Mouse (Mus musculus) forebrain, embryonic 14.5 days (tissue): ENCODE measurements at regions not wholly inside any gene's neighbourhood (a gene's known extent, or its start where the extent isn't known, plus 50 kb on each side); places are given as distances from the start of the nearest gene placed in this dataset.

Source experiments
- ATAC-seq: fragments of 200-750 bp; cut with Nextera tagmentation; 2 replicates; pipeline ENCODE4 v1.8.0; 2017; ENCODE audit warnings: mild to moderate bottlenecking, moderate library complexity
- DNase-seq: peaks from one replicate; pipeline ENCODE4 v3.0.0-alpha.2; 2015; ENCODE audit warnings: low spot score
- H3K27ac ChIP-seq: fragments of 300-500 bp; sonication (generic); 2 replicates; pipeline ENCODE4 v1.5.1; 2014; ENCODE audit warnings: low read depth, mild to moderate bottlenecking, control low read depth, low read length, moderate library complexity
- H3K27me3 ChIP-seq: fragments of 300-500 bp; sonication (generic); replicated peaks from 2 replicates; pipeline ENCODE4 v1.6.1; 2014; ENCODE audit warnings: low read length, control low read depth, mixed read lengths; ENCODE audit not compliant: control insufficient read depth, insufficient read depth
- H3K36me3 ChIP-seq: fragments of 300-500 bp; sonication (generic); 2 replicates; pipeline ENCODE4 v1.6.1; 2014; ENCODE audit warnings: low read length, control low read depth; ENCODE audit not compliant: control insufficient read depth, insufficient read depth
- H3K4me1 ChIP-seq: fragments of 300-500 bp; sonication (generic); 2 replicates; pipeline ENCODE4 v1.6.1; 2014; ENCODE audit warnings: antibody characterized with exemption, low read length, control low read depth; ENCODE audit not compliant: control insufficient read depth, insufficient read depth
- H3K4me2 ChIP-seq: fragments of 300-500 bp; sonication (generic); 2 replicates; pipeline ENCODE4 v1.6.1; 2014; ENCODE audit warnings: mild to moderate bottlenecking, control low read depth, low read length
- H3K4me3 ChIP-seq: fragments of 300-500 bp; sonication (generic); 2 replicates; pipeline ENCODE4 v1.5.1; 2014; ENCODE audit warnings: low read depth, low read length, control low read depth
- H3K9ac ChIP-seq: fragments of 300-500 bp; sonication (generic); 2 replicates; pipeline ENCODE4 v1.6.1; 2014; ENCODE audit warnings: mild to moderate bottlenecking, low read length, control low read depth, moderate library complexity
- H3K9me3 ChIP-seq: fragments of 300-500 bp; sonication (generic); replicated peaks from 2 replicates; pipeline ENCODE4 v1.6.1; 2016; ENCODE audit warnings: low read length, control low read depth, mixed read lengths; ENCODE audit not compliant: control insufficient read depth
- WGBS: fragments of 180-500 bp; shearing (Covaris S2); extraction: QIAGEN DNeasy Blood & Tissue Kit; methylation state at CpG from one replicate; pipeline ENCODE4 v1.1.7; 2014; 5-methylcytosine and 5-hydroxymethylcytosine counted together

DNA sequence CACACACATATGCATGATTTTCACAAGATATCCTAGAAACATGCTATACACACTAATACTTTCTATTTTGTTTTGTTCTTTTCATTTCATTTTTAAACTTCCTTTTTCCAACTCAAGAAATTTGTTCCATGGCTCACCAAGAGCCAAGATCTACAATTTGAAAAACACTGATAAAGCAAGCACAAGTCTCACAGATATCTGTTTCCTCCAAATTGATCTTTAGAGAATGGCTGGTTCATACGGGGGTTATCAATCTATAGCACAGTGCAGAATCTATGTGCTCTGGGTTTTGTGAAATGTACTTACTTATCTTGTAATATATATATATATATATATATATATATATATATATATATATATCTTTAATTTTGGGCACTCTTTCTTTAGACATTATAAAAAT is 251.6 kb downstream of the Qdpr start:
- Histone ChIP-seq H3K4me3 (no peak overlapping the region), H3K4me1 (no peaks in the 10 kb centered on the region), H3K36me3 (no peaks in the 10 kb centered on the region), H3K9me3 (no peaks in the 10 kb centered on the region), H3K27ac (no peak overlapping the region), H3K9ac (no peak overlapping the region), H3K4me2 (no peak overlapping the region), H3K27me3 (no peaks in the 10 kb centered on the region)
- DNase-seq (no peak), ATAC-seq (no peak)
- WGBS: 90% methylated on average over 1 of the region's 1 CpGs

DNA sequence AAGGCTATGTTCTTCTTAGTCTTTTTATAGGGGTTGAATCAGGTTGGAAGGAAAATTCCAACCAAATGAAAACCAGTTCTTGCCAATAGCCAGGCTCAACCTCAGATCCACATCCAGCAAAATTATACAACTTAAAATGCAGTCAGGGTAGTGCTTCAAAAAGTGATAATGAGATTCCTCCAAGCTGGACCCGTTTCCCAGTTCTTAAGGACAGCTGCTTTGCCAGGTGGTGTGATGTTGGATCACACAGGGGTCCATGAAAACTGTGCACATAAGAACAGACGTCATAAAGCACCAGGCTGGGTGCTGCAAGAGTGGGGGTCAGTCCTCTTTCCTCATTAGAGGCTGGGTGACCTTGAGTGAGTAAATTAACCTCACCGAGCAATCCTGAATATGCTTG is 253.9 kb downstream of the Qdpr start:
- peak; percentile 89 for ATAC-seq
- Histone ChIP-seq H3K27ac (no peak overlapping the region), H3K4me3 (no peak overlapping the region), H3K27me3 (no peaks in the 10 kb centered on the region), H3K9me3 (no peaks in the 10 kb centered on the region), H3K9ac (no peak overlapping the region), H3K4me2 (no peak overlapping the region), H3K36me3 (no peaks in the 10 kb centered on the region), H3K4me1 (no peaks in the 10 kb centered on the region)
- DNase-seq: peak; percentile 82
- WGBS: 36% methylated on average over 3 of the region's 3 CpGs

DNA sequence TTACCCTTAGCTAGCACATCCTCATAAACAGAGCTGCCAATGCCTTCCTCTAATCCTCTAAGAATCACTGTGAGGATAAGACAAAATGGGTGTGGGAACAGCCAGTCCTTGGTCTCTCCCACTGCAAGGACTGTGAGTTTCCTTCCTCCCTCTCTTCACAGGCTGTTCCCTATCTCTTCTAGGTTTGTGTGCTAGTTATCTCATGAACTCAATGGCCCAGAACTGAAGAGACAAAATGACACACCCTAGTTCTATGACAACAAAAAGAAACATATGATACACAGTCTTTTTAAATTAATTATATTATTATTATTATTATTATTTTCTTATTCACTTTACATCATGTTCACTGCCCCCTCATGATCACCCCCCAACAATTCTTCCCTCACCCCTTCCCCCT is 257.7 kb downstream of the Qdpr start:
- H3K4me1 ChIP-seq: no peaks in the 10 kb centered on the region
- H3K27me3 ChIP-seq: no peaks in the 10 kb centered on the region
- no peaks in the 10 kb centered on the region for H3K36me3 ChIP-seq
- H3K27ac ChIP-seq: no peak overlapping the region
- H3K9me3 ChIP-seq: no peaks in the 10 kb centered on the region
- no peak overlapping the region for H3K4me3 ChIP-seq
- no peak overlapping the region for H3K9ac ChIP-seq
- no peak overlapping the region for H3K4me2 ChIP-seq
- ATAC-seq (no peak), DNase-seq (no peak)

DNA sequence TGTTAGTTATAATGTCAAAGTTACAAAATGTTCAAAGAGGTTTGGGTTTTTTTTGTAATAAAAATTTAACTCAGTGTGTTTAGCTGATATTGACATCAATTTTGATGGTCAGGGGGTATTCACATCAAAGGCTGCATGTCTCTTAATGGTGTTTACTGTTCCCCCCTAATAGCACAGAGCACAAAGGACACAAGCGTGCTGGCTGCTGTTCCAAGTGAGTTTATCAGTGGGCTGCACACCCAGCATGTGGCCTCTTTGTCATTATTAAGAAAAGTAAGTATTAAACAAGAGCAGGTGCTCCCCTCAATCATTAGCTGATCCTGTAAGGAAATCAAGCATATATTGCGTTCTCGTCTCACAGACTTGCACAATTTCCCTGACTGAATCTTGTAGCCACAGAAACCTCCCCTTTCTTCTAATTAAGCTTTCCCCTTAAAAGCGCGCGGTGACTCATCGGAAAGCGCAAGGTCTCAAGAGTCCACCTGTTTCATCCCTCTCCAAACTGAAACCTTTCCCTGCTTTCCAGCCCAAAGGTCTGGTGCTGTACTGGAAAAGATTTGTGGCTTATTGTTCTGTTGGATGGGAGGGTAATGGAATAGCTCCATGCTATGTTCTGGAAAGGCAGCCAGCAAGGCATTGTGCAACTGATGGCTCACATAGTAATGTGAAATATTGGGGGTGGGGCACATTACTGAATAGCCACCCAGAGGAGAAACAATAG is 276.8 kb downstream of the Qdpr start:
- Histone ChIP-seq H3K9me3 (no peaks in the 10 kb centered on the region), H3K9ac (no peak overlapping the region; the same call in 1 of the 2 replicates), H3K36me3 (no peaks in the 10 kb centered on the region), H3K27me3 (no peaks in the 10 kb centered on the region), H3K4me2 (peak overlapping the region; percentile 33; the same call in 1 of the 2 replicates), H3K4me3 (no peak overlapping the region), H3K27ac (no peak overlapping the region), H3K4me1 (peaks cover 6% of the 10 kb centered on the region; the same call in 1 of the 2 replicates)
- WGBS: 7% methylated on average over 8 of the region's 8 CpGs
- DNase-seq: peak; percentile 59
- ATAC-seq: peak; percentile 75

DNA sequence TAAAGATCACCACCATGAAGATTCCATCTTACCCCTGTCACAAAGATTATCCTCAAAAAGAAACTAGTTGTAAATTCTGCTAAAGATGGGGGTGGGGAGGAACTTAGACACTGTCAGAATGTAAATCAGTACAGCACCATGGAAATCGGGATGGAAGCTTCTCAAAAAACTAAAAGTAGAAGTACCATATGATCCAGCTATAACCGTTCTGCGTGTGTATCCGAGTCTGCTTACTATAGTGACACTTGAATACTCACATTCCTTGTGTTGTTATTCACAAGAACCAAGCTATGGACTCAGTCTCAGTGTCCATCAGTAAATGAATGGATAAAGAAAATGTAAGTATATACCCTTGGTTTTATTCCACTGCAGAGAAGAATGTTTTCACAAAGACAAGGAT is 290.8 kb downstream of the Qdpr start:
- Histone ChIP-seq H3K9me3 (no peaks in the 10 kb centered on the region), H3K36me3 (no peaks in the 10 kb centered on the region), H3K4me2 (no peak overlapping the region), H3K9ac (no peak overlapping the region), H3K4me1 (no peaks in the 10 kb centered on the region), H3K27me3 (no peaks in the 10 kb centered on the region), H3K4me3 (no peak overlapping the region), H3K27ac (no peak overlapping the region)
- ATAC-seq (no peak), DNase-seq (no peak)
- WGBS: 90% methylated on average over 4 of the region's 4 CpGs

DNA sequence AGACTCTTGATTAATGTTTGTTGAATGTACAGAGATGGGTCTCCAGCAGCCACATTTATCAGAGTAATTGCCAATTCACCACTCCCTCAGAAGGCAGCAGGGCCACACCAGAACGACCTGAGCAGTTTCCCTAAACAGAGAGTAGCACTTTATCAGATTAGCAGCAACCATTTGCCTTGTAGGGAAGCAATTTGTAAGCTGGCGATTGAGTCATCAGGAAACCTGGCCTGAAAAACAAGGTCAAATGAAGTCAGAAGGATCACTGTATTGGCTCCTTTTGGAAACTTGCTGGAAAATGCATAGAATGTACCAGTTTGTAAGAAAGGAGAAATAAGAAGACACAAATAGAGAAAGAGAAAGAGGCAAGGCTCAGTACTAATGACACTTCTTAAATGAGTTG is 295.1 kb downstream of the Qdpr start:
- H3K36me3 ChIP-seq: no peaks in the 10 kb centered on the region
- WGBS: 67% methylated on average over 2 of the region's 2 CpGs
- no peak overlapping the region for H3K27ac ChIP-seq
- no peaks in the 10 kb centered on the region for H3K9me3 ChIP-seq
- no peaks in the 10 kb centered on the region for H3K27me3 ChIP-seq
- H3K4me1 ChIP-seq: no peaks in the 10 kb centered on the region
- ATAC-seq: no peak
- H3K4me3 ChIP-seq: no peak overlapping the region
- DNase-seq: no peak
- H3K4me2 ChIP-seq: no peak overlapping the region
- no peak overlapping the region for H3K9ac ChIP-seq

DNA sequence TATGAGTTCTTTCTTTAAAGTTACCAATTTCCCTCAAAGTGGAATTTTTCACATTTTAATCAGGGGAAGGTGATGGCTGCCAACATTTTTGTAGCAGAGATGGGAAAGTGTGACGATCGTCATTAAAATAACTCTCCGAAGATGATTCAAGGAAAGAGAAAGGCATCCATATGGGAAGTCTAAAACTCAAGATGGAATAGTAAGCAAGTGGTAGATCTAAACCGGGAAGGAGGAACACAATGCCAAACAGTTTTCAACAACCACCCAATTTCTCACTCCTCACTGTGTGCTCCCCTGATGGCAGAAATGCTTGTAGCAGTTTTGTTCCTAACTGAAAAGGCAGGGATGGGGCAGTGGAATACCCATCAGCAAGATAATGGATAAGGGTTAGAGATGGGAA is 305.9 kb downstream of the Qdpr start:
- DNase-seq (no peak), ATAC-seq (no peak)
- Histone ChIP-seq H3K4me2 (no peak overlapping the region), H3K4me1 (no peaks in the 10 kb centered on the region), H3K27me3 (no peaks in the 10 kb centered on the region), H3K36me3 (no peaks in the 10 kb centered on the region), H3K27ac (no peak overlapping the region), H3K9ac (no peak overlapping the region), H3K9me3 (no peaks in the 10 kb centered on the region), H3K4me3 (no peak overlapping the region)
- 85% methylated on average over 4 of the region's 4 CpGs for WGBS

DNA sequence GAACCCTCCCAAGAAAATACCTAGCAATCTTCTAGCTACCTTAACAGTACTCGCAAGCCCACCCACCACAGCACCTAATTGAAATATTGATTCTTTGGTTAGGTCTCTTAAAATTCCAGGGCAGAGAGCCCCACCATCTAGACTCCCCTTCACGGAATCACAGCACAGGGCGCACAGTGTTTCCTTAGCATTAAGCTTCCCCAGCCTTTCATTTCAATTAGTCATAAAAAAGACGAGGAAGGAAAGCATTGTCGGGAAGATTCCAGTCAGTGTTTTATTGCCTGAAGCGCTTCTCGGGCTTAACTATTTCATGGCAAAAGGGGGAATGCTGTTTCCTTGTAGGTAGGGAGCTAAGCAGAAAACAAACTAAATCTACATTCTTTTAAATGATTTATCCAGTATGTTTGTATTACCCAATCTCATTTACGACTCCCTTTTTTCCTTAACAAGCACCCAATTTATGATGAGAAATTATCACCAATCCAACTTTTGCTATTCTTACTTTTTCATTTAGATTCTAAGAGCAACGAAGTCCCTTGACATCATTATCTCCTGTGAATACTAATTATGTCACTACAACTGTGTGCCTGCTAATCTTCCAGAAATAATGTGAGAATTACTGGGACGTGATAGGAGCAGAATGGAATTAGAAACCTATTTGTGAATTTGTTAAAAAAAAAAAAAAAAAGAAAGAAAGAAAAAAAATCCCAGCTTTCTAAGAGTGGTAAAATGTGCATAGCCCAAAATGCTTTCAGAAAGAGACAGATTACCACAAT is 312.6 kb downstream of the Qdpr start:
- H3K4me3 ChIP-seq: no peak overlapping the region
- WGBS: 18% methylated on average over 10 of the region's 10 CpGs
- H3K27me3 ChIP-seq: no peaks in the 10 kb centered on the region
- no peak overlapping the region for H3K9ac ChIP-seq
- peak overlapping the region; percentile 4; the same call in 1 of the 2 replicates for H3K27ac ChIP-seq
- peaks cover 4% of the 10 kb centered on the region for H3K4me1 ChIP-seq
- peak overlapping the region; percentile 24; the same call in 1 of the 2 replicates for H3K4me2 ChIP-seq
- H3K36me3 ChIP-seq: no peaks in the 10 kb centered on the region
- no peaks in the 10 kb centered on the region for H3K9me3 ChIP-seq
- ATAC-seq (0 out of 2 replicates have a peak, but pooled peaks have one; percentile 10), DNase-seq (peak; percentile 52)

DNA sequence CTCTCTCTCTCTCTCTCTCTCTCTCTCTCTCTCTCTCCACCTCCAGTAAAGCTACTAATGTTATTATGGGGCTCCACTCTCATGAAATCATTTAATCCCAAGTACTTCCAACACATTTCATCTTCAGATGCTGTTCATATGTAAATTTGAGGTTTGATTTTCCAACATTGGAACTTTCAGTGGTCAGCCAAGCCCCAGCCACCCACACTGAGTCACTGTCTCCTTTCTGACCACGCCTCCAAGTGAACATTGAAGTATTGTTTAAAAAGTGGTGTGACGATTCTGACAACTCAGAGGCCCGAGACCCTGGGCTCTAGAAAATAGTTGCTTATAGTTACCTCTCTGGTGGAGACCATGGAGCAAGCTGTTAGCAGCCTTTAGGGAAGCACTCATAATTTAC is 313.3 kb downstream of the Qdpr start:
- H3K9me3 ChIP-seq: no peaks in the 10 kb centered on the region
- DNase-seq (peak; percentile 5), ATAC-seq (no peak)
- no peak overlapping the region for H3K9ac ChIP-seq
- H3K36me3 ChIP-seq: no peaks in the 10 kb centered on the region
- H3K27me3 ChIP-seq: no peaks in the 10 kb centered on the region
- H3K4me2 ChIP-seq: no peak overlapping the region
- 27% methylated on average over 3 of the region's 3 CpGs for WGBS
- H3K4me3 ChIP-seq: no peak overlapping the region
- 0 out of 2 replicates have a peak overlapping the region, but pooled peaks have one; percentile 4 for H3K27ac ChIP-seq
- H3K4me1 ChIP-seq: peaks cover 4% of the 10 kb centered on the region
